Mouse (Mus musculus): ENCODE data around the gene Zwilch.
"Not testable (repeated sequence)": the region's sequence is repeated elsewhere in the genome, so short reads cannot be mapped to it uniquely, and the experiment has no call there.

The Zwilch gene

DNA sequence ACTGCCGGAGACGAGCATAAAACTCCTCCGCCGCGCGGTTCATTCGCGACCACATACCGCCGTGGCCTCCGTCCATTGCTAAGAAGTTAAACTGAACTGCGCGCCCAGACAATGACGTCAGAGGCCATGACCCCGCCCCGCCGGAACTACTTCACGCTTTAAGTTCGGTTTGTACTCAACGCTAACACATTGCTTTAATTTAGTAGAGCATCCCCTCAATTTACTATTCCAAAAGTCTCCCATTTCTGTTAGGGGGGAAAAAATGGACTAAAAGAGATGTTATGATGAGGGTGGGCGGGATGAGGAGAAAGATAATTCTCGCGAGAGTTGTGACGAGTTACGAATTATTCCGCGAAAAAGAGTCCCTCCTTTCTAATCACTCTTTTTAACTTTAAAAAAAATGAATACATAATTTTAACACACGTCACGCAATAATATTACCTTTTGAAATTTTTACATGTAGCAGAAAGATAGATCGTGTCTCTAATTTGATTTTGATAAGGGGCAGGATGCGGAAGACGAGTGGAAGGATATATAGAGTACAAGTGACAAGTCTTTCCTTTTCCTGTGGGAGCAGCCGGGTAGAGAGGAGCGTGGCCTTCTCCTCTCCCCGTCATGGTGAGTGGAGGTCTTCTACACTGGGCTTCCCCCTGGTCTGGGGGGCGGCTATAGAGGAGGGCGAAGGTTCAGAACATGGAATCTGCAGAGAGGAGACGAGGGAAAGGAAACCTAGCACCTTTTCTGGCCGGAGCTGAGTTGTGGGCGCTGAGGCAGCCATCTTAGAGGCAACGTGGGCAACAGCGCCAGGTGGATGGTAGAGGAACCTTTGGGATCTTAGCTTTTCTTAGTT is at the start of gene Zwilch, which contains the start of gene Rpl4:
TSS of gene Zwilch (minus strand) at position 289 of the 850 bp plus-strand sequence.
TSS of gene Rpl4 (plus strand) at position 560 of the 850 bp plus-strand sequence.
- peak; percentile 68 to 85 for DNase-seq (ENCODE audit: low spot score in 2 of 2)

- DNase-seq (ENCODE audit: low spot score in 2 of 2) = no peak
Measured at GRCm38 (mm10) chr9:64222098-64222497, 49.2 kb upstream of the Zwilch start.

GRCm38 (mm10) chr9:64221480-64221879 is 48.6 kb upstream of the Zwilch start:
- DNase-seq (ENCODE audit: low spot score in 2 of 2) = no peak

- no peak for DNase-seq (ENCODE audit: low spot score in 2 of 2)
Measured at GRCm38 (mm10) chr9:64220603-64221002, 47.7 kb upstream of the Zwilch start.

GRCm38 (mm10) chr9:64219772-64220420 is 47.0 kb upstream of the Zwilch start:
- DNase-seq (ENCODE audit: low spot score in 2 of 2) = no peak

- DNase-seq (ENCODE audit: low spot score in 2 of 2) = no peak
Measured at GRCm38 (mm10) chr9:64219305-64219704, 46.4 kb upstream of the Zwilch start.

DNA sequence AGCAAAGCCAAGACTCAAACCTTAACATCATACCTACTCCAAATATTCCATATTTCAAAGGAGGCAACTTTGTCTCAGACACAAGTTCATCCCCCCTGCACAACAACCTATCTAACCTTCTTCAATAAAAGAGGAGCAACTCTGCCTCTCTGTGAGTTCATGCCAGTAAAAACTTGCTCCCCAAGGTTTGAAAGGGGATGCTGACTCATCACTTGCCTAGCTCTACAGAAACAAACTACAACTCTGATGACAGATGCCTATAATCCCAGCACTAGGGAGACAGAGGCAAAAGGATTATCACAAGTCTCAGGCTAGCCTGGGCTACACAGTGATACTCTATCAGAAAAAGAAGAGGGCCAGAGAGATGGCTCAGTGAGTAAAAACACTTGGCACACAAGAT is 45.0 kb upstream of the Zwilch start:
- no peak for DNase-seq (ENCODE audit: low spot score in 2 of 2)

DNA sequence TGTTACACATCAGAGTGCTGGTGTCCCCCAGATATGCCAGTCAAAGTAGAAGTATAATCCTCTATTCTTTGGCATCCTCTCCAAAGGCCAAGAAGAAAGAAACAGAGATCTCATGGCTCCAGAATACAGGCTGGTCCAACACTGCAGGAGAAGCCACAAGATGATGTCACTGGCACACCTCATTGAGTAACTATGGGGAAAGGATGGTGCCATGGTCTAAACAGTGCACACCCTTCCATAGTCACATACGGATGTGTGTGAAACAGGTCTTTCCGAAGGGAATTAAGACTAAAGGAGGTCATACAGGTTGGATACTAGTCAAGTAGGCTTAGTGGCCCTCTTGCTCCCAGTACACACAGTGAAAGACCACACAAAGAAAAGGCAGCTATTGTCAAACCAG is 43.7 kb upstream of the Zwilch start:
- DNase-seq (ENCODE audit: low spot score in 2 of 2) = no peak

DNA sequence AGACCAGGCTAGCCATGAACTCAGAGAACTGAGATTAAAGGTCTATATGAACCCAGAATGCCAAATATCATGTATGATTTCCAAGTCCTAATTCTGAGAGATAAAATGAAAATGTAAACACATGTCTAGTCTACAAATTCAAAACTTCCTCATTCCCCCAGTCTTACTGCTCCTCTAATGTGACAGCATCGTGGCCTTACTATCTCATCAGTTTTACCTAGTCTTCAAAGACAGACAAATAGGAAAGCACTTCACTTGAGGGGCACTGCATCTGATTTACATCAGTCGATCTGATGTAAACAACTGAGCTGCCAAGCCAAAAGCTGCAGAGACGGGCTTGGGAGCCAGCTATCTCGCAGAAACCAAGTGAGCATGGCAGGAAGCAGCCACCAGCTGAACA is 43.2 kb upstream of the Zwilch start:
- no peak for DNase-seq (ENCODE audit: low spot score in 2 of 2)

- no peak for DNase-seq (ENCODE audit: low spot score in 2 of 2)
Measured at GRCm38 (mm10) chr9:64214452-64214851, 41.5 kb upstream of the Zwilch start.

DNA sequence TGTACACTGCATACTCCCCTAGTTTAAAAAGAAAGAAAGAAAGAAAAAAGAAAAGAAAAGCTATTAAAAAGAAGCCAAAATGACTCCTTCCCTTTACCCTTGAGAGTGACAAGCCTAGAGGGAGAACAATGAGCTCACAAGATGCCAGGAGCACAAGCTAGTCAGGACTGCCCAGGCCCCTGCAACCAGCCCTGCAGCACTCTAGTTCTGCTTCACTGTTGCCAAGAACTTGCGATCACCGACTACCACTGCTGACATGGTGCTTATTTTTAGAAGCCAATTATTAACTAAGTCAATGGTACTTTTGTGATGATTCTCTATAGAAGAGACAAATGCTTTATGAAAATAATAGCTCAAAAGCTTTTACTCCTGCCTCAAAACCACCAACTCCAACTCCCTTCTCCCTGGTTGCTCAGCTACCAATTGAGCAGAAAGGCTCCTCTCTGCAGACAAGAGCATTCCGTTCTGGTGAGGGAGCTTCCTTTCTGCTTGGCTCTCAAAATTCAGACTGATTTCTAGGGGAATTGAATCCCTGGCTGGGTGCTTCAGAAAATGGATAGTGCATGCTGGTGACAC is 34.7 kb upstream of the Zwilch start:
- DNase-seq (ENCODE audit: low spot score in 2 of 2) = no peak

GRCm38 (mm10) chr9:64202866-64203265 is 30.0 kb upstream of the Zwilch start:
- DNase-seq (ENCODE audit: low spot score in 2 of 2) = no peak

- no peak for DNase-seq (ENCODE audit: low spot score in 2 of 2)
Measured at GRCm38 (mm10) chr9:64202331-64202730, 29.4 kb upstream of the Zwilch start.

DNA sequence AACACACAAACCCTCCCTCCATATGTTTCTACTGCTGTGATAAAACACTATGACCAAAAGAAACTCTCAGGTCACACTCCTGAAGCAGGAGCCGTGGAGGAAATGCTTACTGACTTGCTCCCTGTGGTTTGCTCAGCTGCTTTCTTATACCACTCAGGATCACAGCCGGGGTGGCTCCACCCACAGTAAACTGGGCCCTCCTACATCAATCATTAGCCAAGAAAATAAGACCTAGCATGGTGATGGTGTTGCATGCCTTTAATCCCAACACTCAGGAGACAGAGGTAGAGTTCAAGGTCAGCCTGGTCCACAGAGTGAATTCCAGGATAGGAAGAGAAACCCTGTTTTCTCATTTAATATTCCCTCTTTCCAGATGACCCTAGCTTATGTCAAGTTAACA is 27.0 kb upstream of the Zwilch start:
- no peak for DNase-seq (ENCODE audit: low spot score in 2 of 2)

- not testable (repeated sequence) for DNase-seq (ENCODE audit: low spot score in 2 of 2)
Measured at GRCm38 (mm10) chr9:64198763-64199418, 26.0 kb upstream of the Zwilch start.

GRCm38 (mm10) chr9:64198068-64198762 is 25.3 kb upstream of the Zwilch start:
- DNase-seq (ENCODE audit: low spot score in 2 of 2) = no peak

DNA sequence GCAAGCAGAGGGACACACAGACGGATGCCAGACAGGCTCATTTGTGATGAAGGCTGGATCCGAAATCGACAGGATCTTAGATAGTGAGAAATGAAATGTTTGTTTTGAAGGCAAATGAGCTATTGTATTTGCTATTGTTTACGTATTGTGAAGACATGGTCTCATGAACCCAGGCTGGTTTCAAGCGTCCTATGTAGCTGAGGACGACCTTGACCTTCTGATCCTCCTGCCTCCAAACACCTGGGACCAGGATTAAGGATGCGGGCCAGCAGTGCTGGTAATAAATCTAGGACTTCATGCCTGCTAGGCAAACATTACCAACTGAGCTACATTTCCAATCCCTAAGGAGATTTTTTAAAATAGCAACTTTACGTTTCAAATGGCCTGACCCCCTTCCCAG is 24.6 kb upstream of the Zwilch start:
- no peak for DNase-seq (ENCODE audit: low spot score in 2 of 2)

DNA sequence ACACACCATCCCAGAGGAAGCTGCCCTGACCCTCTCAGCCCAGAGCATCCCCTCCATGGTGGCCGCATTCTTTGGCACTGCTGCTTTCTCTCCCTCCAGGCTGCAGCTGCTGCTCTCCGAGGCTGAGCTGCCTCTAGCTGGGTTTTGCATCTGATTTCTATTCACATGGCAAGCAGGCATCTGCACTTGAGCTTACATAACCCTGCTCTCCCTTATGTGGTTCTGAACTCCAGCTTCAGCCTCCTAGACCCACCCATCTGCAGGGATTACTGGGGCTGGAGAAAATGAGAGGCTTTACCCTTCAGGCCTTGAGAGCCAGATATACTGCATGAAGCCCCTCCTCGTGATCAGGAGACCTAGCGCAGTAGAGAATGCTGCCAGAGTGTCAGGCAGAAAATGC is 22.6 kb upstream of the Zwilch start:
- DNase-seq (ENCODE audit: low spot score in 2 of 2) = no peak

- DNase-seq (ENCODE audit: low spot score in 2 of 2) = no peak
Measured at GRCm38 (mm10) chr9:64193879-64194278, 21.0 kb upstream of the Zwilch start.

GRCm38 (mm10) chr9:64184166-64184840 is 11.4 kb upstream of the Zwilch start:
- no peak for DNase-seq (ENCODE audit: low spot score in 2 of 2)

GRCm38 (mm10) chr9:64183295-64183694 is 10.4 kb upstream of the Zwilch start:
- not testable (repeated sequence) for DNase-seq (ENCODE audit: low spot score in 2 of 2)
